In the genomic region with DNA sequence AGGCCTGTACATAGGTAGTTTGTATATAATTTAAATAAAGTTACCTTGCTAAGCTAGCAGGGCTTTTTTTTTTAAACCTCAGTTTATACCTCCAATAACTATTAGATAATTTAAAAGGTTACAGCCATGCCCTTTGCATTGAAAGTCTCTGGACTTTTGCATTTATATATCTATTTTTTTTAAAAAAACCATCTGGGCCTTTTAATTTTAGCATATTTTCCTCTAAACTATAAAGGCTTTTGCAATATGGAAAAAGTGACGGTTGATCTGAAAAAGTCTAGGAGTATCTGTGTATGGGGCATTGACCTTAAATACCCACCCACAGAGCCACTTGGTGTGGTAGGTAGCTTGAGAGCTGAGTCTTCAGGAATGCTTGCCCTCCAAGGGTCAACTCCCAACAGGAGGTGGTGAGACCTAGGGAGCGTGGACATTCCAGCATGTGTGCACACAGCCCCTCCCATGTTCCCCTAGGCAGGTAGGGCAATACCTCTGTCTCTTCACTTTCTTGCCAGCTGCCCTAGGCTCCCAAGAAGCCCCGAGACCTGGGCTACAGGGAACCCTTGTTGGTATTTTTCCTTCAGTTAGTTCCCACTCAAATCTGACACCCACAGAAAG, we compare ENCODE assay signal across 23 mouse cellular contexts. TPM values are rescaled to one million over a fixed set of nuclear protein-coding genes. Genes with fewer than 3 reads are reported as not detected.
A peak's percentile ranks its signal among the peaks of the same experiment; 100 is the strongest.
DNase-seq lines count a peak whose midpoint lies in the region; ATAC-seq and TF ChIP-seq lines count a peak whose summit lies in the region.
"Had no signal": no experiment of that assay in that cellular context is flagged by ENCODE, and none has a peak within 500 bp of the region (broad histone marks: within the 10 kb centered on the region; RNA-seq: fewer than 3 reads in every experiment).

No protein-coding gene starts in this region.

- no peak overlapping the region for H3K4me2 ChIP-seq in lung, postnatal 0 days (replicated peaks; ENCODE audit: low read depth, low read length)
- H3K4me2 ChIP-seq: embryonic facial prominence, embryonic 13.5 days; embryonic facial prominence, embryonic 15.5 days; forebrain, embryonic 13.5 days; forebrain, embryonic 15.5 days had no signal

- ATAC-seq in lung, postnatal 0 days: peak; percentile 76
- ATAC-seq in erythroblast, adult 5-6 weeks (replicated peaks; ENCODE audit: low FRiP score, poor library complexity, severe bottlenecking): 0 out of 2 replicates have a peak, but pooled peaks have one; percentile 27
- ATAC-seq: activated CD4-positive, CD25-positive, alpha-beta regulatory T cell, adult 4 months; forebrain, embryonic 13.5 days; forebrain, embryonic 15.5 days; Patski had no signal

- no peak for TF ChIP-seq CTCF in lung, postnatal 0 days (IDR thresholded peaks at IDR 0.05)
- no peak for TF ChIP-seq CTCF in lung, adult 2 months (IDR thresholded peaks at IDR 0.05; ENCODE audit: insufficient read depth, low read length)
- no peak for TF ChIP-seq CTCF in ES-Bruce4 (IDR thresholded peaks at IDR 0.05; ENCODE audit: low read depth, low read length)

- TF ChIP-seq POLR2A in lung, adult 2 months (IDR thresholded peaks at IDR 0.05; ENCODE audit: borderline replicate concordance, extremely low read depth, low read depth, low read length): no peak
- TF ChIP-seq POLR2A in ES-Bruce4 (IDR thresholded peaks at IDR 0.05; ENCODE audit: insufficient read depth, low read length): no peak

- H3K27ac ChIP-seq in lung, postnatal 0 days (ENCODE audit: low read length): no peak overlapping the region; the same call in 1 of the 2 replicates
- no peak overlapping the region for H3K27ac ChIP-seq in ES-Bruce4 (ENCODE audit: insufficient read depth, low read length)
- H3K27ac ChIP-seq in embryonic facial prominence, embryonic 10.5 days (replicated peaks): no peak overlapping the region
- H3K27ac ChIP-seq: embryonic facial prominence, embryonic 13.5 days; embryonic facial prominence, embryonic 15.5 days; forebrain, embryonic 13.5 days; forebrain, embryonic 15.5 days had no signal

- no peaks in the 10 kb centered on the region for H3K4me1 ChIP-seq in lung, postnatal 0 days (ENCODE audit: insufficient read depth, low read depth, low read length)
- H3K4me1 ChIP-seq in lung, adult 2 months (ENCODE audit: control insufficient read depth, insufficient read depth, low read length): no peaks in the 10 kb centered on the region
- H3K4me1 ChIP-seq in ES-Bruce4 (ENCODE audit: control insufficient read depth, insufficient read depth, low read length): peaks cover 3% of the 10 kb centered on the region
- peaks cover 14% of the 10 kb centered on the region; the same call in 1 of the 2 replicates for H3K4me1 ChIP-seq in embryonic facial prominence, embryonic 10.5 days
- H3K4me1 ChIP-seq: embryonic facial prominence, embryonic 13.5 days had no signal

- DNase-seq in lung, postnatal 0 days (ENCODE audit: low spot score): peak; percentile 39
- DNase-seq in lung, adult 2 months: no peak
- peak; percentile 68 for DNase-seq in R1 (ENCODE audit: low read depth, low spot score)
- DNase-seq in embryonic facial prominence, embryonic 10.5 days (ENCODE audit: low spot score): no peak
- DNase-seq in layer of hippocampus, adult 11-12 months (ENCODE audit: low spot score): no peak
- no peak for DNase-seq in gastrocnemius, postnatal 4 days (ENCODE audit: low spot score in 2 of 2)
- DNase-seq: adrenal gland, adult 8-10 months; adrenal gland, postnatal 14 days; cerebellum, adult 11-12 months; cerebellum, adult 2 months; cerebellum, adult 9-10 months; cerebellum, postnatal 10 days; cerebellum, postnatal 25 days; embryo, embryonic 11 days had no signal

- H3K36me3 ChIP-seq in lung, postnatal 0 days (ENCODE audit: insufficient read depth, low read length): no peaks in the 10 kb centered on the region
- H3K36me3 ChIP-seq in ES-Bruce4 (ENCODE audit: control insufficient read depth, insufficient read depth, low read length, poor library complexity, severe bottlenecking): no peaks in the 10 kb centered on the region
- H3K36me3 ChIP-seq in embryonic facial prominence, embryonic 10.5 days (replicated peaks): no peaks in the 10 kb centered on the region
- H3K36me3 ChIP-seq: embryonic facial prominence, embryonic 13.5 days; embryonic facial prominence, embryonic 15.5 days; forebrain, embryonic 15.5 days; G1E had no signal

- WGBS in lung, postnatal 0 days: 51% methylated on average over 3 of the region's 3 CpGs
- 69% methylated on average over 3 of the region's 3 CpGs for WGBS in lung, adult 2 months
- WGBS in embryonic facial prominence, embryonic 10.5 days: 55% methylated on average over 3 of the region's 3 CpGs

- H3K9me3 ChIP-seq in lung, postnatal 0 days (ENCODE audit: low read length): no peaks in the 10 kb centered on the region
- no peaks in the 10 kb centered on the region for H3K9me3 ChIP-seq in ES-Bruce4 (replicated peaks; ENCODE audit: control insufficient read depth, insufficient read depth, low read length, poor library complexity, severe bottlenecking)
- no peaks in the 10 kb centered on the region for H3K9me3 ChIP-seq in embryonic facial prominence, embryonic 10.5 days
- H3K9me3 ChIP-seq: embryonic facial prominence, embryonic 13.5 days; embryonic facial prominence, embryonic 15.5 days; forebrain, embryonic 13.5 days; forebrain, embryonic 15.5 days; G1E had no signal

- no peak for TF ChIP-seq EP300 in lung, postnatal 0 days (IDR thresholded peaks at IDR 0.05)
- peak; percentile 55; the same call in 1 of the 2 replicates for TF ChIP-seq EP300 in ES-Bruce4 (IDR thresholded peaks at IDR 0.05; ENCODE audit: insufficient read depth, low read depth, low read length)

- H3K9ac ChIP-seq in lung, postnatal 0 days (replicated peaks; ENCODE audit: low read depth): no peak overlapping the region
- no peak overlapping the region for H3K9ac ChIP-seq in ES-Bruce4 (ENCODE audit: low read depth, poor library complexity, severe bottlenecking)
- H3K9ac ChIP-seq: embryonic facial prominence, embryonic 13.5 days; embryonic facial prominence, embryonic 15.5 days; forebrain, embryonic 13.5 days; forebrain, embryonic 15.5 days had no signal

- no peak overlapping the region for H3K4me3 ChIP-seq in lung, postnatal 0 days (ENCODE audit: low read depth, low read length)
- no peak overlapping the region for H3K4me3 ChIP-seq in lung, adult 2 months (replicated peaks; ENCODE audit: extremely low read depth, low read depth, low read length)
- no peak overlapping the region for H3K4me3 ChIP-seq in ES-Bruce4 (ENCODE audit: low read depth, low read length)
- H3K4me3 ChIP-seq in embryonic facial prominence, embryonic 10.5 days: no peak overlapping the region
- H3K4me3 ChIP-seq: embryonic facial prominence, embryonic 13.5 days; embryonic facial prominence, embryonic 15.5 days; forebrain, embryonic 13.5 days; forebrain, embryonic 15.5 days had no signal

- 0 out of 2 replicates have a peak, but pooled peaks cover 4% of the 10 kb centered on the region for H3K27me3 ChIP-seq in lung, postnatal 0 days (replicated peaks; ENCODE audit: insufficient read depth, low read length)
- H3K27me3 ChIP-seq in ES-Bruce4 (ENCODE audit: control insufficient read depth, insufficient read depth, low read length, poor library complexity, severe bottlenecking): no peaks in the 10 kb centered on the region
- H3K27me3 ChIP-seq in embryonic facial prominence, embryonic 10.5 days (replicated peaks; ENCODE audit: low read depth, poor library complexity, severe bottlenecking): peaks cover 25% of the 10 kb centered on the region
- H3K27me3 ChIP-seq: forebrain, embryonic 13.5 days; forebrain, embryonic 15.5 days had no signal

RNA-seq across cellular contexts. Expression of a gene that starts 30.1 kb away (rescaled TPM):
- 23.2 and 25.3 TPM in 2 replicates for polyA plus RNA-seq in lung, postnatal 0 days (2015; fragmentation: Nextera tagmentation; extraction: Ambion mirVana)
- polyA plus RNA-seq in lung, adult 2 months (2012; rRNA removed): 5.8 and 7.5 TPM in 2 replicates
- 8.7 and 9.2 TPM in 2 replicates for polyA plus RNA-seq in ES-Bruce4 (2011; ENCODE audit: insufficient read depth, insufficient read length, low read depth, missing spikeins)
- 1.9 and 8.8 TPM in 2 replicates for total RNA-seq in erythroblast, adult 5-6 weeks (2015; ENCODE audit: low replicate concordance)
- 4.9 and 7.5 TPM in 2 replicates for total RNA-seq in erythroblast, adult 5-6 weeks (2017; ENCODE audit: low replicate concordance)
- polyA plus RNA-seq in embryonic facial prominence, embryonic 10.5 days (2016; fragmentation: Nextera tagmentation; extraction: Ambion mirVana): 19.9 and 20.5 TPM in 2 replicates
- total RNA-seq in gastrocnemius, postnatal 4 days (2021): 10 to 100 TPM; 11.2 to 12.9 TPM

RNA-seq across cellular contexts. Expression of a gene that starts 35.5 kb away (rescaled TPM):
- 1.1 and 1.3 TPM in 2 replicates for polyA plus RNA-seq in lung, postnatal 0 days (2015; fragmentation: Nextera tagmentation; extraction: Ambion mirVana)
- polyA plus RNA-seq in lung, adult 2 months (2012; rRNA removed): 3.2 and 3.5 TPM in 2 replicates
- polyA plus RNA-seq in ES-Bruce4 (2011; ENCODE audit: insufficient read depth, insufficient read length, low read depth, missing spikeins): 16.2 and 16.8 TPM in 2 replicates
- 2.9 and 4.0 TPM in 2 replicates for total RNA-seq in erythroblast, adult 5-6 weeks (2015; ENCODE audit: low replicate concordance)
- total RNA-seq in erythroblast, adult 5-6 weeks (2017; ENCODE audit: low replicate concordance): 2.3 and 2.5 TPM in 2 replicates
- polyA plus RNA-seq in embryonic facial prominence, embryonic 10.5 days (2016; fragmentation: Nextera tagmentation; extraction: Ambion mirVana): 7.3 and 8.0 TPM in 2 replicates
- total RNA-seq in gastrocnemius, postnatal 4 days (2021): 1 to 10 TPM; 5.8 to 6.3 TPM

RNA-seq across cellular contexts. Expression of a gene that starts 47.8 kb away (rescaled TPM):
- 3.0 and 4.4 TPM in 2 replicates for polyA plus RNA-seq in lung, postnatal 0 days (2015; fragmentation: Nextera tagmentation; extraction: Ambion mirVana)
- 0.03 and 0.12 TPM in 2 replicates for polyA plus RNA-seq in lung, adult 2 months (2012; rRNA removed)
- polyA plus RNA-seq in ES-Bruce4 (2011; ENCODE audit: insufficient read depth, insufficient read length, low read depth, missing spikeins): 90.2 and 96.0 TPM in 2 replicates
- 25.9 and 29.8 TPM in 2 replicates for total RNA-seq in erythroblast, adult 5-6 weeks (2015; ENCODE audit: low replicate concordance)
- 47.8 and 56.3 TPM in 2 replicates for total RNA-seq in erythroblast, adult 5-6 weeks (2017; ENCODE audit: low replicate concordance)
- 54.0 and 58.3 TPM in 2 replicates for polyA plus RNA-seq in embryonic facial prominence, embryonic 10.5 days (2016; fragmentation: Nextera tagmentation; extraction: Ambion mirVana)
- 10 to 100 TPM; 10.4 to 12.2 TPM for total RNA-seq in gastrocnemius, postnatal 4 days (2021)

Comparison
In these comparisons a context has a peak if more than half of its experiments do, and no peak if none do; other contexts are left out.
1. DNase-seq: peak in lung, postnatal 0 days (single experiment) and R1 (single experiment); none in lung, adult 2 months (single experiment), embryonic facial prominence, embryonic 10.5 days (single experiment), layer of hippocampus, adult 11-12 months (single experiment) and gastrocnemius, postnatal 4 days (0 of 2).
2. RNA of a gene that starts 47.8 kb away (polyA plus RNA-seq): 90.2 to 96.0 TPM in ES-Bruce4 and 54.0 to 58.3 TPM in embryonic facial prominence, embryonic 10.5 days; 3.0 to 4.4 TPM in lung, postnatal 0 days and 0.03 to 0.12 TPM in lung, adult 2 months; every median in the first group is over 10 times any median in the second.